Mouse (Mus musculus) forebrain, postnatal 0 days (tissue): ENCODE results near the gene Rrh. TPM values are rescaled to one million over a fixed set of nuclear protein-coding genes. Genes with fewer than 3 reads are reported as not detected.

ENCODE experiments used
- ATAC-seq: fragments of 200-750 bp; cut with Nextera tagmentation; 2 replicates; pipeline ENCODE4 v1.8.0; 2017; ENCODE audit warnings: mild to moderate bottlenecking, moderate library complexity
- DNase-seq: peaks from one replicate; pipeline ENCODE4 v3.0.0-alpha.2; 2015
- H3K27ac ChIP-seq: fragments of 300-500 bp; sonication (generic); 2 replicates; pipeline ENCODE4 v1.5.1; 2014; ENCODE audit warnings: low read depth, mild to moderate bottlenecking, antibody characterized with exemption, low read length, moderate library complexity, mixed read lengths
- H3K27me3 ChIP-seq: fragments of 300-500 bp; sonication (generic); 2 replicates; pipeline ENCODE4 v1.6.1; 2014; ENCODE audit warnings: mild to moderate bottlenecking, low read length, mixed read lengths; ENCODE audit not compliant: insufficient read depth
- H3K36me3 ChIP-seq: fragments of 300-500 bp; sonication (generic); 2 replicates; pipeline ENCODE4 v1.6.1; 2014; ENCODE audit warnings: mild to moderate bottlenecking, moderate library complexity; ENCODE audit not compliant: insufficient read depth
- H3K4me1 ChIP-seq: fragments of 300-500 bp; sonication (generic); 2 replicates; pipeline ENCODE4 v1.6.1; 2014; ENCODE audit warnings: antibody characterized with exemption; ENCODE audit not compliant: insufficient read depth
- H3K4me2 ChIP-seq: fragments of 300-500 bp; sonication (generic); 2 replicates; pipeline ENCODE4 v1.6.1; 2014; ENCODE audit warnings: low read depth, mild to moderate bottlenecking, moderate library complexity
- H3K4me3 ChIP-seq: fragments of 300-500 bp; sonication (generic); 2 replicates; pipeline ENCODE4 v1.5.1; 2014; ENCODE audit warnings: low read depth, low read length, mixed read lengths
- H3K9ac ChIP-seq: fragments of 300-500 bp; sonication (generic); 2 replicates; pipeline ENCODE4 v1.6.1; 2014; ENCODE audit warnings: mild to moderate bottlenecking
- H3K9me3 ChIP-seq: fragments of 300-500 bp; sonication (generic); 2 replicates; pipeline ENCODE4 v1.6.1; 2016; ENCODE audit warnings: low read length
- CTCF ChIP-seq: sonication (generic); IDR thresholded peaks from 2 replicates; pipeline ENCODE4 v1.5.1; 2016; ENCODE audit warnings: antibody characterized with exemption, control low read depth, low read depth
- WGBS: fragments of 180-500 bp; shearing (Covaris S2); extraction: QIAGEN DNeasy Blood & Tissue Kit; methylation state at CpG from one replicate; pipeline ENCODE4 v1.1.7; 2014; 5-methylcytosine and 5-hydroxymethylcytosine counted together
- polyA plus RNA-seq: library from polyadenylated mRNA; unstranded; fragments of >200 nt; fragmentation: Nextera tagmentation; extraction: Ambion mirVana; gene quantifications from 2 replicates; pipeline ENCODE4 v1.2.1, GENCODE M21; 2015
- total RNA-seq: library from RNA; depleted of rRNA; stranded (reverse); fragments of >200 nt; gene quantifications from 2 replicates; pipeline ENCODE4 v1.2.3, GENCODE M21; 2014; rRNA removed

Gene Rrh
- total RNA-seq (0.38 and 2.8 TPM in 2 replicates), polyA plus RNA-seq (0.11 and 0.15 TPM in 2 replicates)

DNA sequence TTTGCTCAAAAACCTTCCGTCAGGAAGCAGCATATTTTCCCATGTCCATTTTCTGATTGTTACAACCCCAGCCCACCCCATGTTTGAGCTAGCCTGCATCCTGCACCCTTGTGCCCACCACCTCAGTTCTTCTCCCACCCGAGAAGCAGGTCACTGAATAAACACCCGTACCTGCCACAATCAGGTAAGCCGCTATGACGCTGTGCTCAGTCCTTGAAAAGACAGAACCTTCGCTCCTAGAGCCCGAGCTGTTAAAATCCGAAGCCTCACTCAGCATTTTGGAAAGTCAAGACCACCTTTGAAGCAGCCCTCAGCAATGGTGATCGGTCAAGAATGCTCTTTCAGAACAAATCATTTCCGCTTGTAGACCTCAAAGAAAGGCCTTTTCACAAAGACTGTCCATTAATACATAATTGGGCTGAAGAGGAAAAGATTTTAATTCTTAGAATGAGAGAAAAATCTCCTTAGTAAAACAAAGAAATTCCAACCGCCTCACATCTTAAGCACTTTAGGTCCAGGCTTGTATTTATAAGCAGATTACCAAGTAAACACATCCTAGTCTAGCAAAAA lies at the start of gene Rrh:
TSS of gene Rrh (minus strand) at position 382 of the 570 bp plus-strand sequence.
- no peak for TF ChIP-seq CTCF
- H3K27me3 ChIP-seq: no peaks in the 10 kb centered on the region
- no peaks in the 10 kb centered on the region for H3K4me1 ChIP-seq
- H3K9me3 ChIP-seq: no peaks in the 10 kb centered on the region
- H3K36me3 ChIP-seq: peaks cover 31% of the 10 kb centered on the region
- ATAC-seq (no peak), DNase-seq (no peak)
- WGBS: 30% methylated on average over 11 of the region's 11 CpGs
- H3K4me2 ChIP-seq: no peak within 1 kb of the TSS
- no peak within 1 kb of the TSS for H3K4me3 ChIP-seq
- H3K27ac ChIP-seq: no peak within 1 kb of the TSS
- no peak within 1 kb of the TSS for H3K9ac ChIP-seq

DNA sequence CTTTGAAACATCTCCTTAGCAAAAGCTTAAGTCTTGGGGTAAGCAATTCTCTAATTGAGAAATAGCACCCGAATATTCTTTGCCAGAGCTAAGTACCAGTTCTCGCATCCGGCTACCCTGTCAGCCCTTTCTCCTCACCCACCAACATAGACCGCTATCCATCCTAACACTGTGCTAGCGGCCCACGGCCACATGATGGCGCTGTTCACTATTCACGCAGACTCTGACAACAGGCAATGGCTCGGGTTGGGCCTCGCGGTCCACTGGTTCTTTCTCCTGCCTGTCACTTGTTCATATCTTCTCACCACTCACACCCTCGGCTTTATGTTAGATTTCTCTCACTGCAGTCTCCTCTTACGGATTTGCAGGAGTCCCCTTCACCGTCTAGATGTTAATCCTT lies 41.3 kb upstream of the Rrh start:
- no peaks in the 10 kb centered on the region for H3K9me3 ChIP-seq
- no peak overlapping the region for H3K9ac ChIP-seq
- ATAC-seq (no peak), DNase-seq (no peak)
- no peaks in the 10 kb centered on the region for H3K36me3 ChIP-seq
- TF ChIP-seq CTCF: peak; percentile 53
- 57% methylated on average over 14 of the region's 14 CpGs for WGBS
- no peak overlapping the region for H3K4me3 ChIP-seq
- H3K27me3 ChIP-seq: no peaks in the 10 kb centered on the region
- no peak overlapping the region for H3K27ac ChIP-seq
- H3K4me2 ChIP-seq: no peak overlapping the region
- no peaks in the 10 kb centered on the region for H3K4me1 ChIP-seq

DNA sequence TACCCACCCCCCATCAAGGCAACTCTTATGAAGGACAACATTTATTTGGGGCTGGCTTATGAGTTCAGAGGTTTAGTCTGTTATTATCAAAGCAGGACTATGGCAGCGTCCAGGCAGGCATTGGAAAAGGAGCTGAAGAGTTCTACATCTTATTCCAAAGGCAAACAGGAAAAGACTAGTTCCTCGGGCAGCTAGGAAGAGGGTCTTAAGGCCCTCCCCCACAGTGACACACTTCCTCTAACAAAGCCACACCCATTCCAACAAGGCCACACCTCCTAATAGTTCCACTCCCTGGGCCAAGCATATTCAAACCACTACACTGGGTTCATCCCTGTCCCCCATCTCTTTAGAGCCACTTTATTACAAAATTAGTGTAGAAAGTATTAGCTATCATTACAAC lies 40.2 kb upstream of the Rrh start:
- no peak overlapping the region for H3K4me3 ChIP-seq
- H3K9ac ChIP-seq: no peak overlapping the region
- H3K27me3 ChIP-seq: no peaks in the 10 kb centered on the region
- no peaks in the 10 kb centered on the region for H3K9me3 ChIP-seq
- no peak overlapping the region for H3K4me2 ChIP-seq
- WGBS: 77% methylated on average over 2 of the region's 2 CpGs
- H3K36me3 ChIP-seq: no peaks in the 10 kb centered on the region
- H3K4me1 ChIP-seq: no peaks in the 10 kb centered on the region
- no peak for DNase-seq
- TF ChIP-seq CTCF: no peak
- ATAC-seq: no peak
- H3K27ac ChIP-seq: no peak overlapping the region

DNA sequence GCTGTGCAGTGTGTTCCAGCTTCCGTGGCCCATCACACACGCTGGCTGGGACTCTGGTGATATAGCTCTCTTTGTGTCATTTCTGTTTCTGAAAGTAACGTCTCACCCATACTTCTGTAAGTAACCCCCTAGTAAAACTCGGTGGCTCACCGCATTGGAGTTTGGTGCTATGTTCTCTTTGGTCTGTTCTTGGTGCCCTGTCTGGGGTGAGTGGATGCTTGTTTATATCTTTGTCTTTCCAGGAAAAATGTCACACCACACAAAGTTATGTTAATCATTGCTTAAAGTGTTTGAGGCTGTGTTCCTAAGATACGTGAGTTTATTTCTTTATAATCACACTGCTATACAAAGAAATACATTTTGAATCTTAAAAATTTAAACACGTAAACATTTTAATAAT lies 24.5 kb upstream of the Rrh start:
- no peak for DNase-seq
- TF ChIP-seq CTCF: no peak
- Histone ChIP-seq H3K27ac (no peak overlapping the region), H3K9ac (no peak overlapping the region), H3K27me3 (no peaks in the 10 kb centered on the region), H3K4me3 (no peak overlapping the region), H3K4me2 (no peak overlapping the region), H3K9me3 (no peaks in the 10 kb centered on the region), H3K4me1 (no peaks in the 10 kb centered on the region), H3K36me3 (no peaks in the 10 kb centered on the region)
- WGBS: 88% methylated on average over 7 of the region's 7 CpGs
- no peak for ATAC-seq

DNA sequence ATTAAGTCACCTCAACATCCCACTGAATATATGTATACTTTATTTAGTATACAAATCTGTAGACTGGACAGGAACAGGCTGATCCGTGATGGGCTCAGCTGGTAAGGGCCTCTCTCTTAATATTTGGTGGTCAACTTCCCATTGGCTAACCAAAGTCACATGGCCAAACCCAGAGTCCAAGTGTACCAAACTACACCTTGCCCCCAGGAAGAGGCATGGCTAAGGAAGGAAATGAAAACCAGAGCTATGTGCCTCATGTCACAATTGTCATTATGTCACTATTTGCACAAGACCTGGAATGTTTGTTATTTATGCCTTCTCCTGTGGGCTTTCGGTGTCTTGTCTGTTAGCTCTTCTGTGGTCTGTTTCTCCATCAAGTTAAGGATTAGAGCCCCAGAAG lies 23.5 kb upstream of the Rrh start:
- WGBS: 94% methylated on average over 2 of the region's 2 CpGs
- no peak overlapping the region for H3K4me3 ChIP-seq
- no peaks in the 10 kb centered on the region for H3K9me3 ChIP-seq
- no peak for TF ChIP-seq CTCF
- no peaks in the 10 kb centered on the region for H3K4me1 ChIP-seq
- H3K9ac ChIP-seq: no peak overlapping the region
- no peak overlapping the region for H3K27ac ChIP-seq
- no peak overlapping the region for H3K4me2 ChIP-seq
- H3K36me3 ChIP-seq: no peaks in the 10 kb centered on the region
- H3K27me3 ChIP-seq: no peaks in the 10 kb centered on the region
- ATAC-seq (no peak), DNase-seq (no peak)

DNA sequence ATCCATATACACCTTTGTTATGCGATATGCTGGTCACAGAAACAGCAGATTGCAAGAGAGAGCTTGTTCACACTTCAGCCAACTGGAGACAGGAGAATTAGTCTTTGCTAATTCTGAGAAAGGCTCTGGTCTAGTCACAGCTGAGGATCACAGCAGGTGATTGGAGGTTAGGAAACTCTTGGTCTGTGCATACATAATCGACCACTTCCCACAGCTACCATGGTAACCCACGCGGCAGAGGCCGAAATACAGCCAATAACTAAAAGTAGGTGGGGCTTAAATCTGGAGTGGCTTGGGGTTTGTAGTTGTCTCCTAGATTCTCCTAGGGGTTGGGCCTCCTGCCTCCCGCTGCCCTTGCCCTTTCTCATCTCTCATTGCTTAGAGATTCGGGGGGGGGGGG lies 15.6 kb upstream of the Rrh start:
- Histone ChIP-seq H3K4me2 (no peak overlapping the region), H3K9ac (no peak overlapping the region), H3K9me3 (no peaks in the 10 kb centered on the region), H3K4me3 (no peak overlapping the region), H3K27me3 (no peaks in the 10 kb centered on the region), H3K36me3 (no peaks in the 10 kb centered on the region), H3K27ac (no peak overlapping the region), H3K4me1 (no peaks in the 10 kb centered on the region)
- no peak for ATAC-seq
- DNase-seq: no peak
- no peak for TF ChIP-seq CTCF
- WGBS: 42% methylated on average over 7 of the region's 7 CpGs

DNA sequence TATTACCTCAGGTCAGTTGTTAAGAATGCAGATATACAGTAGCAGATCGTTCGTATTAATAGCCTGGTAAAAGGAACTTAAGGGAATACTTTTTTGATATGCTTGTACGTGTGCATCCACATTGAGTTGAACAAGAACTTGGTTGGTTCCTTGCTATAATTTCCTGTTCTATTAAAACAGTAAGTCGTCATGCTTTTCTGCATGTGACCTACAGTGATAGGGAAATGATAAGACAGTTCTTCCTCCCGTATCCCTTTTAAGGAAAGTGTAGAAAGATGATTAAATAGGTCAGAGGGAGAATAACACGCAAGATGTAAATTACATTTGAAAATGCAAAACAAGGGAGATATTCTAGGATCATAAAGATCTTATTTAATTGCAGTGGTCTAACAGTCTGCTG lies 14.6 kb upstream of the Rrh start:
- Histone ChIP-seq H3K36me3 (no peaks in the 10 kb centered on the region), H3K4me1 (no peaks in the 10 kb centered on the region), H3K9ac (no peak overlapping the region), H3K4me3 (no peak overlapping the region), H3K27me3 (no peaks in the 10 kb centered on the region), H3K4me2 (no peak overlapping the region), H3K9me3 (no peaks in the 10 kb centered on the region), H3K27ac (no peak overlapping the region)
- 90% methylated on average over 6 of the region's 6 CpGs for WGBS
- no peak for TF ChIP-seq CTCF
- ATAC-seq (no peak), DNase-seq (no peak)
